Mouse (Mus musculus) B cell, adult 67 days (primary cell): ENCODE measurements around the gene Gm14399. TPM values are rescaled to one million over a fixed set of nuclear protein-coding genes. Genes with fewer than 3 reads are reported as not detected.

Experiments used
- total RNA-seq, 2 experiments: library from RNA; stranded (reverse); gene quantifications; 4 replicates each; pipeline ENCODE4 v1.2.4; 2023

The Gm14399 gene
- 1 to 10 TPM; 1.5 to 1.9 TPM for total RNA-seq

DNA sequence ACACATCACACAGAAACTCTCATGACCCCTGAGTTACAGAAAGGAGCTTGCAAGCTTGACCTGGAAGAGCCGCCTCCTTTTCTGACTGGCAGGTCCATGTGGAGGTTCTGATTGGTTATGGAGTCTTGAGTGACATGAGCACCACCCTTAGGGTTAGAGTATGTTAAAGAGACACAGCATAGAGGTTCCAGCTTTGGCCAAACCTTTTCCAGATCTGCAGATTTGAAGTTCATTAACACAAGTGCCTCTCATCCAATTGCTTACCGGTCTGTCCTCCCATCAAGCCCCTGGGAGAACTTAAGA lies at the start of gene Gm14399:
Gm14399 (minus strand) TSS at position 20 of the 303 bp plus-strand sequence.

DNA sequence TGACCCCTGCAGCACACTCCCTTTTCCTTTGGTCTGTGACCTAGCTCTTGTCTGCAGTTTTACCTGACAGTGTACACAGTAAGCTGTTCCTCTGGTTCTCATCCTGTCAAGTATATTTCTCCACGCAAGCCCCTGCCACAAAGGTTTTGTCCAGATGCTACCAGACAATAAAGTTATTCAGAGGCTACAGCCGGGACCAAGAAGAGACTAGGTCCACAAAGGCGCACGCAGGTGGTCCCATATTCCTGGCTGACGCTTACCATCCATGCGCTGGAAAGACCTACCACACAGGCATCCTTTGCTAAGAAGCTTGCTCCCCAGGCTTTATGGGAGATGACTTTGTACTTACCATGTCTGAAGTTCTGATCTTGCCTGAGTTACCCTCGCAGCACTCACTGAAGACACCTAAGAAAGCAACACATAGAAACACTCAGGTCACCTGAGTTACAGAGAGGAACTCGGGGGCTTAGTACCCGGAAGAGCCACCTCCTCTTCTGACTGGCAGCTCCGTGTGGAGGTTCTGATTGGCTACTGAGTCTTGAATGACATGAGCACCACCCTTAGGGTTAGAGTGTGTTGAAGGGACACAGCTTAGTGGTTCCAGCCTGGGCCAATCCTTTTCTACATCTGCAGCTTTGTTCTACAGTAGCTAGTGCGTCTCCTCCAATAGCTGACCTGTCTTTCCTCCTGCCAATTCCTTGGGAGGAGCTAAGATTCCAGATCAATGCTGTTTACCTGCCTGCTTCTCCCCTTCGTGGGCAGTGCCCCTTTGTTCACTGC lies 33.8 kb upstream of the Gm14399 start, which contains the start of gene Gm14443:
Gm14443 (minus strand) TSS at position 471 of the 780 bp plus-strand sequence.

Other genes starting within 250 kb of the Gm14399 start
- not detected for gene Gm14444, start 131.8 kb downstream of the Gm14399 start, total RNA-seq
- gene Gm14393, start 74.2 kb downstream of the Gm14399 start, total RNA-seq, result not detected
- gene Gm14443, start 33.9 kb upstream of the Gm14399 start, total RNA-seq, result under 1 TPM; 0.20 to 0.30 TPM
- 10 to 100 TPM; 14.5 to 22.2 TPM for gene Gm14391, start 64.9 kb upstream of the Gm14399 start, total RNA-seq
- 1 to 10 TPM; 2.1 to 2.5 TPM for gene Gm14440, start 133.1 kb upstream of the Gm14399 start, total RNA-seq
- 10 to 100 TPM in 1 of 2 experiments, 1 to 10 TPM in 1; 9.0 to 10.6 TPM for gene Gm4631, start 196.2 kb upstream of the Gm14399 start, total RNA-seq
- 1 to 10 TPM in 1 of 2 experiments, not detected in 1; 2.8 TPM for gene Zfp968, start 230.4 kb upstream of the Gm14399 start, total RNA-seq